Mouse (Mus musculus): ENCODE measurements around the gene Lta. TPM values are rescaled to one million over a fixed set of nuclear protein-coding genes. Genes with fewer than 3 reads are reported as not detected.

Gene Lta
- total and polyA plus RNA-seq, 2 experiments from 2014 or later = 0.47 to 0.85 TPM

DNA sequence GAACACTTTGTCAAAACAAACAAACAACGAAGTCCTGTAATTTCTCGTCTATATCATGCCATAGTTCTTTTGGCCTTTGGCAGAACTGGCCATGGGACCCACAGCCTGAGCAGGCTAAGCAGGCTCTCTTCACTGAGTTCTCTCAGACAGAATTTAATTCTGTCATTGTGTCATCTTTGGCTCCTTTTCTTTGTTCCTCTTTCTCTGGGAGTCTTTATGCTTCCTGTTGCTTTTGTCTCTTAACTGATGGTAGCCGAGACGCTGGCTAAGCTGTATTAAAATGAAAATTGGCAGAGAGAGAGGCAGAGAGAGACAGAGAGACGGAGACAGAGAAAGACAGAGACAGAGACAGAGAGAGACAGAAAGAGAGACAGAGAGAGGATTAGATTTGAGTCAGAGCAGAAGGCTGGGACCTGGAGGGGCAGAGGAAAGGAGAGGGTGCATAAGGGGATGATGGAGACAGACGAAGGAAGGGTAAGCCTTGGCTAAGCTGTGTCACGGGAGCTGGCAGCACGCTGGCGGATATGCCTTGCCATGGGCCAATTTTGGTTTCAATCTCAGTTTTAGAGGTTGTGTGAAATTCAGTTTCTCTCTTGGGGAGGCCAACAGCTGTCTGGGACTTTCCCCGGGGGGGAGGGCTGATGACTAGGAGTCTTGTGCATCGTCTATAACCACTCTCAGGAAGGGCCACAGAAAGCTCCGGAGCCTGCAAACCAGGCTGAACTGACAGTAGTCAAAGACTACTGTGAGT lies 4.8 kb upstream of the Lta start:
- H3K36me3 ChIP-seq (ENCODE audit: insufficient read depth, low read length) = no peaks in the 10 kb centered on the region
- no peak for TF ChIP-seq CTCF (IDR thresholded peaks at IDR 0.05; ENCODE audit: low read depth)

DNA sequence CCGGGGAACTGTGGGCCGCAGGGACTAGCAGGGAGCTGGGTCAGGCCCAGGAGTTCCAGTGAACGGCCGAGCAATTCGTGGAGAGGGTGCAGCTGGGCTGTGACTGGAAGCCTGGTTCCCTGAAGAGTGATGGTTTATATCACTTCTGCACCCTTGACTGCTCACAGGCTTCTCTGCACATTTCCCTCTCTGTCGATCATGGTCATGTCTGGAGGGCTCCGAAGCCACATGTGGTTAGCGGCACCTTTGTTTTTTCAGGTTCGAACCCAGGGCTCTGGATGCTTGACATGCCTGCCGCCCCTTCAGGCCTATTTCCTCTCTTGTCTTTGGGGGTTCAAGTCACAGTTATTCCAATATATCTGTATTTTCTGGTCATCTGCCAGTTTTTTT lies 224 bp upstream of the Lta start:
- DNase-seq (ENCODE audit: low spot score) (no peak), ATAC-seq (no peak)
- Histone ChIP-seq H3K27me3 (ENCODE audit: insufficient read depth, low read length) (peaks cover 8% of the 10 kb centered on the region; the same call in 1 of the 2 replicates), H3K4me1 (ENCODE audit: insufficient read depth, low read length) (no peaks in the 10 kb centered on the region), H3K9ac (replicated peaks; ENCODE audit: low read length) (no peak overlapping the region), H3K9me3 (ENCODE audit: low read length) (no peaks in the 10 kb centered on the region), H3K4me2 (ENCODE audit: low read depth, low read length) (no peak overlapping the region), H3K36me3 (ENCODE audit: insufficient read depth, low read length) (no peaks in the 10 kb centered on the region), H3K4me3 (ENCODE audit: low read length) (no peak overlapping the region), H3K27ac (no peak overlapping the region)
- WGBS = 59% methylated on average over 10 of the region's 10 CpGs
- no peak for TF ChIP-seq CTCF (IDR thresholded peaks at IDR 0.05; ENCODE audit: low read depth)

More for the DNA sequence above, 4.8 kb upstream of the Lta start:
- 71% methylated on average over 12 of the region's 12 CpGs for WGBS
- Histone ChIP-seq H3K4me1 (ENCODE audit: insufficient read depth, low read length) (no peaks in the 10 kb centered on the region), H3K27ac (no peak overlapping the region), H3K27me3 (ENCODE audit: insufficient read depth, low read length) (no peaks in the 10 kb centered on the region), H3K9ac (replicated peaks; ENCODE audit: low read length) (no peak overlapping the region), H3K4me3 (ENCODE audit: low read length) (no peak overlapping the region), H3K4me2 (ENCODE audit: low read depth, low read length) (no peak overlapping the region), H3K9me3 (ENCODE audit: low read length) (no peaks in the 10 kb centered on the region)
- ATAC-seq (no peak), DNase-seq (ENCODE audit: low spot score) (no peak)

DNA sequence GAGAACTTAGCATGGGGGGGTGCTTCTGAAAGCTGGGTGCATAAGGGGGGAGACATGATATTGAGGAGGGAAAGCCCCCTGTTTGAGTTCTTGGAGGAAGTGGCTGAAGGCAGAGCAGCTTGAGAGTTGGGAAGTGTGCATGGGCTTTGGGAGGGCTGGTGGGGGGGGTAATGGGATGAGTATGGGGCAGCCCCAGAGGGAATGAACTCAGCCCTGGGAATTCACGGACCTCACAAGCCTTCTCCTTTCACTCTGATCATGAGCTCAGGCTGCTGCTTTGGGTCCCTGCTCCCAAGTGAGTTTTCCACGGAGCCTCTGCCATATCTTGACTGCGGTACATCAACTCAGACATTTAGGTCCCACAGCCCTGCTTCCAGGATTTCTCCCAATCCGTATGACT lies 2.7 kb downstream of the Lta start:
- peaks cover 8% of the 10 kb centered on the region; the same call in 1 of the 2 replicates for H3K27me3 ChIP-seq (ENCODE audit: insufficient read depth, low read length)
- no peak for ATAC-seq
- H3K4me3 ChIP-seq (ENCODE audit: low read length) = no peak overlapping the region
- no peak overlapping the region for H3K27ac ChIP-seq
- DNase-seq (ENCODE audit: low spot score) = no peak
- TF ChIP-seq CTCF (IDR thresholded peaks at IDR 0.05; ENCODE audit: low read depth) = no peak
- no peak overlapping the region for H3K4me2 ChIP-seq (ENCODE audit: low read depth, low read length)
- no peaks in the 10 kb centered on the region for H3K36me3 ChIP-seq (ENCODE audit: insufficient read depth, low read length)
- H3K4me1 ChIP-seq (ENCODE audit: insufficient read depth, low read length) = no peaks in the 10 kb centered on the region
- H3K9me3 ChIP-seq (ENCODE audit: low read length) = no peaks in the 10 kb centered on the region
- 80% methylated on average over 4 of the region's 4 CpGs for WGBS
- H3K9ac ChIP-seq (replicated peaks; ENCODE audit: low read length) = no peak overlapping the region

DNA sequence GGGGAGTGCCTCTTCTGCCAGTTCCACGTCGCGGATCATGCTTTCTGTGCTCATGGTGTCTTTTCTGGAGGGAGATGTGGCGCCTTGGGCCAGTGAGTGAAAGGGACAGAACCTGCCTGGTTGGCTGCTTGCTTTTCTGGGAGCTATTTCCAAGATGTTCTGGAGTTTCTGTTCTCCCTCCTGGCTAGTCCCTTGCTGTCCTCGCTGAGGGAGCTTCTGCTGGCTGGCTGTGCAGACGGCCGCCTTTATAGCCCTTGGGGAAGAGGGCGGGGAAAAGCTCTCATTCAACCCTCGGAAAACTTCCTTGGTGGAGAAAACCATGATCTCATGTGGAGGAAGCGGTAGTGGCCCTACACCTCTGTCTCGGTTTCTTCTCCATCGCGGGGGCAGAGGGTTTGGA lies 3.4 kb downstream of the Lta start, which contains the start of gene Tnf:
Gene Tnf (minus strand): TSS at position 221 of the 400 bp plus-strand sequence.
- no peaks in the 10 kb centered on the region for H3K9me3 ChIP-seq (ENCODE audit: low read length)
- H3K9ac ChIP-seq (replicated peaks; ENCODE audit: low read length) = no peak within 1 kb of the TSS
- no peak within 1 kb of the TSS for H3K4me2 ChIP-seq (ENCODE audit: low read depth, low read length)
- no peak within 1 kb of the TSS for H3K4me3 ChIP-seq (ENCODE audit: low read length)
- 41% methylated on average over 13 of the region's 13 CpGs for WGBS
- H3K4me1 ChIP-seq (ENCODE audit: insufficient read depth, low read length) = no peaks in the 10 kb centered on the region
- no peak for DNase-seq (ENCODE audit: low spot score)
- no peak within 1 kb of the TSS for H3K27ac ChIP-seq
- no peak for TF ChIP-seq CTCF (IDR thresholded peaks at IDR 0.05; ENCODE audit: low read depth)
- peaks cover 8% of the 10 kb centered on the region; the same call in 1 of the 2 replicates for H3K27me3 ChIP-seq (ENCODE audit: insufficient read depth, low read length)
- no peaks in the 10 kb centered on the region for H3K36me3 ChIP-seq (ENCODE audit: insufficient read depth, low read length)
- ATAC-seq = no peak

DNA sequence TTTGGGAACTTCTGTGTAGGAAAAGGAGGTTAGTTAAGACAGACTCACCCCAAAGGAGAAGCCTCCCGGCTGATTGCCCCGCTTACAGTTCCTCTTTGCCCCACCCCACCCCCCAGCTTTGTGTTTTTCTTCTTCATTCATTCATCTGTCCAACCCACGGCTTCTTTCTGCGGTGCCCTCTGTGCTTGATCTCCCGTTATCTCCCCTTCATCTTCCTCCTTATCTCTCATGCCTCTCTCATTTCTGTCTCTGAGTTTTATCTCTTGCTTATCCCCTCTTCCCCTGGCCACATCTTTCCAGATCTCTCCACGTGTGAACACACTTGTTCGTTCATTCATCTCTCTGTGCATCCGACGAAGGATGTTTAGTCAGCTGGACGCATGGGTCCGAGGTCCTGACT lies 4.0 kb downstream of the Lta start:
- 74% methylated on average over 11 of the region's 11 CpGs for WGBS
- peaks cover 12% of the 10 kb centered on the region for H3K27me3 ChIP-seq (ENCODE audit: insufficient read depth, low read length)
- H3K4me1 ChIP-seq (ENCODE audit: insufficient read depth, low read length) = no peaks in the 10 kb centered on the region
- no peak for TF ChIP-seq CTCF (IDR thresholded peaks at IDR 0.05; ENCODE audit: low read depth)
- no peak overlapping the region for H3K9ac ChIP-seq (replicated peaks; ENCODE audit: low read length)
- H3K4me3 ChIP-seq (ENCODE audit: low read length) = no peak overlapping the region
- no peaks in the 10 kb centered on the region for H3K36me3 ChIP-seq (ENCODE audit: insufficient read depth, low read length)
- no peaks in the 10 kb centered on the region for H3K9me3 ChIP-seq (ENCODE audit: low read length)
- no peak overlapping the region for H3K4me2 ChIP-seq (ENCODE audit: low read depth, low read length)
- no peak overlapping the region for H3K27ac ChIP-seq
- DNase-seq (ENCODE audit: low spot score) (no peak), ATAC-seq (no peak)

DNA sequence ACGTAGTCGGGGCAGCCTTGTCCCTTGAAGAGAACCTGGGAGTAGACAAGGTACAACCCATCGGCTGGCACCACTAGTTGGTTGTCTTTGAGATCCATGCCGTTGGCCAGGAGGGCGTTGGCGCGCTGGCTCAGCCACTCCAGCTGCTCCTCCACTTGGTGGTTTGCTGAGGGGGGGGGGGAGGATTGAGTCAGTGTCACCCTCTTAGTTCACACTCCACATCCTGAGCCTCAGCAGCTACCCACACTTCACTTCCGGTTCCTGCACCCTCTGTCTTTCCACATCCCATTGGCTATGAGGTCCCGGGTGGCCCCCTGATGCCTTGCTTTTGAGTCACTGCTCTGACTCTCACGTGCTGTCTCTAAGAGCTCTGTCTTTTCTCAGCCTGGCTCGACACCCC lies 4.8 kb downstream of the Lta start:
- WGBS = 86% methylated on average over 11 of the region's 11 CpGs
- H3K27ac ChIP-seq = no peak overlapping the region
- H3K4me1 ChIP-seq (ENCODE audit: insufficient read depth, low read length) = no peaks in the 10 kb centered on the region
- TF ChIP-seq CTCF (IDR thresholded peaks at IDR 0.05; ENCODE audit: low read depth) = no peak
- DNase-seq (ENCODE audit: low spot score) (no peak), ATAC-seq (no peak)
- H3K4me2 ChIP-seq (ENCODE audit: low read depth, low read length) = no peak overlapping the region
- no peak overlapping the region for H3K4me3 ChIP-seq (ENCODE audit: low read length)
- no peaks in the 10 kb centered on the region for H3K36me3 ChIP-seq (ENCODE audit: insufficient read depth, low read length)
- H3K27me3 ChIP-seq (ENCODE audit: insufficient read depth, low read length) = peaks cover 16% of the 10 kb centered on the region
- no peak overlapping the region for H3K9ac ChIP-seq (replicated peaks; ENCODE audit: low read length)
- H3K9me3 ChIP-seq (ENCODE audit: low read length) = no peaks in the 10 kb centered on the region

DNA sequence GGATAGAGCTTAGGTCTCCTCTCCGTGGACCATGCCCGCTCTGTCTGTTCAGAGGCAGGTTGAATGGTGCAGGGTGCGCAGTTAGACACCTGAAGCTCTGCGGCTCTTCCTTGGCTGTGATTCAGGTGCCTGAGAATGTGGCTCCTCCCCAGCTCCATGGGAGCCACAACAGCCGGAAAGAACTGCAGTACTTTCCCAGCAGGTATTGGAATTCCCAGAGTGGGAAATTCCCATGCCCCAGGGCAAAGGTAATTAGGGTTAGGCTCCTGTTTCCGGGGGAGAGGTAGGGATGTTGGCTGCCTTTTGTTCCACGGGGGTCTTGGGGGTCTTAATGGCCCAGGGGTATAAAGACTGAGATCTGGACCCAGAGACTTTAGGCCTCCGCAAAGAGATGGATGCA lies 6.2 kb downstream of the Lta start:
- H3K36me3 ChIP-seq (ENCODE audit: insufficient read depth, low read length) = no peaks in the 10 kb centered on the region
- no peak overlapping the region for H3K4me2 ChIP-seq (ENCODE audit: low read depth, low read length)
- no peak overlapping the region for H3K9ac ChIP-seq (replicated peaks; ENCODE audit: low read length)
- TF ChIP-seq CTCF (IDR thresholded peaks at IDR 0.05; ENCODE audit: low read depth) = no peak
- H3K4me1 ChIP-seq (ENCODE audit: insufficient read depth, low read length) = no peaks in the 10 kb centered on the region
- WGBS = 38% methylated on average over 8 of the region's 8 CpGs
- no peak overlapping the region for H3K27ac ChIP-seq
- no peaks in the 10 kb centered on the region for H3K9me3 ChIP-seq (ENCODE audit: low read length)
- ATAC-seq = no peak
- DNase-seq (ENCODE audit: low spot score) = no peak
- H3K4me3 ChIP-seq (ENCODE audit: low read length) = no peak overlapping the region
- peaks cover 13% of the 10 kb centered on the region for H3K27me3 ChIP-seq (ENCODE audit: insufficient read depth, low read length)
